8 mouse cellular contexts compared by ENCODE assay signal in the genomic region with DNA sequence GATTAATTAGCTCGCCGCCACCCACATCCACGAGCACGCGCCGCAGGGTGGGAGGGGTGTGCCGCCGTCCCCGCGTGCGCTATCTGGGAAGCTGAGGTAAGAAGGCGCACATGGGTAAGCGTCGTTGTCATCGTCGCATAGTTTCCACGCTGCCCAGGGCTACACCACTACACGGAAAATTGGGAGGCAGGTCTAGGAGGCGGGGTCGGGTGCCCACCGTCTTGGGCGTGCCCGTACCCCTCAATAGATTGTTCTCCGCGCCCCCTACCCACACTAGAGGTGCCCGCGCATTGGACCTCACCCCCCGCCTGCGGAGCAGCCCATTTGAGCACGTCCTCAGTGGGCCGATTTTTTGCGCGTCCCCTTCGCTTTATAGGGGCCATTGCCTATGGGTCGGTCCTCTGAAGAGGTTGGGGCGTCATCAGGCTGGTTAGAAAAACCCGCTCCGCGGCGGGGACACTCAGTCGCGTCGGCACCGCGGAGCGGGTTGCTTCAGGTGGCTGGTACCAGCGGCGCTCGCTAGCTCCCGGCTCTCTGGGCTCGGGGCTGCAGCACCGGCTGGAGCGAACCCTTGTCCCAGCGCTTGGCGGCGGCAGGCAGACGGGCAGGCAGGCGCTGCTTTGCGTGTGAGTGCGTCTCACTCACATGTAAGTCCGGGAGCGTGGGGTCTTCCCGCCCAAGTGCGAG. TPM values are rescaled to one million over a fixed set of nuclear protein-coding genes. Genes with fewer than 3 reads are reported as not detected.
DNase-seq lines count a peak whose midpoint lies in the region.

No protein-coding gene starts in this region.

- peak; percentile 81 for DNase-seq in layer of hippocampus, adult 11-12 months (ENCODE audit: low spot score)
- no peak for DNase-seq in layer of hippocampus, adult 9-10 months (ENCODE audit: low spot score)
- peak; percentile 87 for DNase-seq in embryo, embryonic 10 days (ENCODE audit: low spot score)
- DNase-seq in gastrocnemius, postnatal 14 days: peak; percentile 47
- peak; percentile 57 for DNase-seq in kidney, adult 18-20 months
- peak; percentile 77 for DNase-seq in liver
- DNase-seq in monocyte, adult 2 months (ENCODE audit: low read depth in 1 of 2, low spot score in 2 of 2): peak; percentile 50 to 69
- DNase-seq in spleen, postnatal 4 days (ENCODE audit: low spot score in 2 of 2): peak; percentile 75 to 86

- intact Hi-C loops in gastrocnemius, postnatal 14 days (cut with DNase I; ENCODE audit: low total_unique reads): loop anchor here (10.0 kb wide), 1 partner anchor 147 kb away; the partner anchor contains the start of gene Prelid3b

RNA-seq across cellular contexts. Expression of gene Gm20721, which starts 19.1 kb away (rescaled TPM):
- 1 to 10 TPM; 3.1 to 3.2 TPM for total RNA-seq in gastrocnemius, postnatal 14 days (2021)

RNA-seq across cellular contexts. Expression of gene Gnas, which starts 43.3 kb away (rescaled TPM):
- 1,000 to 10,000 TPM; 1,660 to 1,705 TPM for total RNA-seq in gastrocnemius, postnatal 14 days (2021)
